Mouse (Mus musculus): Measurements from ENCODE around the gene Gpr1.

DNA sequence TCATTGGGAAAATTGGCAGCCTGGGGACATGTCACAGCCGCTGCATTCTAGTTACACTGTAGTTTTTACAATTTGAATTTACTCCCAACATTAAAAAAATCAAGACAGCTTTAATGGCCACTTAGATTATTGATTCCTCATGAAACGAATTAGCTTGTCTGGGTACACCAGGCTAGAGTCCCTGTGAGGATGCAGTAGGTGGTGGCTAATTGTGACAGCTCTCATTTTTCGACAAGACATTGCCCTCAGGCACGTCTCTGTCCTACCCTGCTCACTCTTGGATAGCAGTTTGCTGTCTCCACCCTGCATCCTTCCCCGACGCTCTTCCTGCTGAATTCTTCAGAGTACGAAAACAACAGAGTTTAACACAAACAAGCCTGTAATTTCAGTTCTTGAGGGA, 288 bp upstream of the Gpr1 start:
- TF ChIP-seq POLR2A (IDR thresholded peaks at IDR 0.05; ENCODE audit: borderline replicate concordance, extremely low read depth, low read depth, low read length) (no peak), CTCF (IDR thresholded peaks at IDR 0.05; ENCODE audit: insufficient read depth, low read length) (no peak)

Measured in lung, adult 2 months (tissue).